In genomic region chr13:110540543-110541265, GRCm38 (mm10) we compare ENCODE assay signal across 12 mouse cellular contexts.
DNase-seq lines count a peak whose midpoint lies in the region; ATAC-seq and TF ChIP-seq lines count a peak whose summit lies in the region.
"Had no signal": no experiment of that assay in that cellular context is flagged by ENCODE, and none has a peak within 500 bp of the region (broad histone marks: within the 10 kb centered on the region; RNA-seq: fewer than 3 reads in every experiment).

No protein-coding gene starts in this region.

- no peak for TF ChIP-seq POLR2A in cortical plate, adult 2 months (IDR thresholded peaks at IDR 0.05; ENCODE audit: extremely low read depth, insufficient read depth, low read length)

- no peak for TF ChIP-seq CTCF in cortical plate, adult 2 months (IDR thresholded peaks at IDR 0.05; ENCODE audit: extremely low read depth, insufficient read depth, low read length)
- TF ChIP-seq CTCF in left cerebral cortex, adult 2 months (IDR thresholded peaks at IDR 0.05): no peak

- DNase-seq in midbrain, embryonic 11.5 days (ENCODE audit: low spot score, missing footprints): no peak
- no peak for DNase-seq in midbrain, embryonic 10.5 days (ENCODE audit: low spot score)
- DNase-seq in left cerebral cortex, adult 2 months (ENCODE audit: extremely low spot score in 1 of 2, low spot score in 2 of 2): peak in 1 of 2 experiments; percentile 45
- DNase-seq in right cerebral cortex, postnatal 25 days: peak; percentile 35
- DNase-seq in heart, postnatal 36 days: no peak
- DNase-seq: adrenal gland, postnatal 14 days; cerebellum, postnatal 10 days had no signal

- H3K4me3 ChIP-seq in midbrain, embryonic 11.5 days (ENCODE audit: low read depth, low read length): no peak overlapping the region
- H3K4me3 ChIP-seq in midbrain, embryonic 10.5 days: no peak overlapping the region
- no peak overlapping the region for H3K4me3 ChIP-seq in cortical plate, adult 2 months (ENCODE audit: insufficient read depth, low read length)
- no peak overlapping the region for H3K4me3 ChIP-seq in left cerebral cortex, adult 2 months
- H3K4me3 ChIP-seq: kidney, embryonic 15.5 days; limb, embryonic 12.5 days had no signal

- 70% methylated on average over 13 of the region's 13 CpGs for WGBS in midbrain, embryonic 11.5 days
- WGBS in midbrain, embryonic 10.5 days: 85% methylated on average over 13 of the region's 13 CpGs

- no peak overlapping the region for H3K4me2 ChIP-seq in midbrain, embryonic 11.5 days
- H3K4me2 ChIP-seq: kidney, embryonic 15.5 days; limb, embryonic 12.5 days had no signal

- no peak overlapping the region for H3K27ac ChIP-seq in midbrain, embryonic 11.5 days (ENCODE audit: low read depth, low read length)
- H3K27ac ChIP-seq in midbrain, embryonic 10.5 days (replicated peaks): no peak overlapping the region
- peak overlapping the region; percentile 82 for H3K27ac ChIP-seq in cortical plate, adult 2 months (ENCODE audit: insufficient read depth, low read length)
- H3K27ac ChIP-seq in left cerebral cortex, adult 2 months: peak overlapping the region; percentile 85
- H3K27ac ChIP-seq: kidney, embryonic 15.5 days; limb, embryonic 12.5 days had no signal

- peak; percentile 59; the same call in 1 of the 2 replicates for ATAC-seq in midbrain, embryonic 11.5 days (ENCODE audit: low FRiP score)
- ATAC-seq in cerebellum, adult (ENCODE audit: insufficient number of reproducible peaks, low FRiP score, low TSS enrichment): no peak
- ATAC-seq: lung, postnatal 0 days had no signal

- H3K9me3 ChIP-seq in midbrain, embryonic 11.5 days (ENCODE audit: control insufficient read depth, low read length): no peaks in the 10 kb centered on the region
- H3K9me3 ChIP-seq in midbrain, embryonic 10.5 days (replicated peaks): no peaks in the 10 kb centered on the region
- H3K9me3 ChIP-seq: kidney, embryonic 15.5 days; limb, embryonic 12.5 days had no signal

- no peak overlapping the region for H3K9ac ChIP-seq in midbrain, embryonic 11.5 days (ENCODE audit: low read length)
- H3K9ac ChIP-seq: kidney, embryonic 15.5 days; limb, embryonic 12.5 days had no signal

- no peaks in the 10 kb centered on the region for H3K4me1 ChIP-seq in midbrain, embryonic 11.5 days (ENCODE audit: control insufficient read depth, insufficient read depth, low read length)
- peaks cover 23% of the 10 kb centered on the region for H3K4me1 ChIP-seq in midbrain, embryonic 10.5 days
- H3K4me1 ChIP-seq in cortical plate, adult 2 months (ENCODE audit: control insufficient read depth, insufficient read depth, low read length): peaks cover 6% of the 10 kb centered on the region
- H3K4me1 ChIP-seq: limb, embryonic 12.5 days had no signal

- no peaks in the 10 kb centered on the region for H3K27me3 ChIP-seq in midbrain, embryonic 11.5 days (ENCODE audit: control insufficient read depth, insufficient read depth, low read length)
- no peaks in the 10 kb centered on the region for H3K27me3 ChIP-seq in midbrain, embryonic 10.5 days (ENCODE audit: low read depth, poor library complexity, severe bottlenecking)
- H3K27me3 ChIP-seq: kidney, embryonic 15.5 days; limb, embryonic 12.5 days had no signal

- intact Hi-C loops in left cerebral cortex, adult 2 months (cut with DNase I): loop anchor here (1.0 to 5.0 kb wide), 4 partner anchors 87 to 342 kb away; no protein-coding TSS in a partner anchor
- intact Hi-C loops in heart, postnatal 36 days (cut with DNase I): no loop called here

- no peaks in the 10 kb centered on the region for H3K36me3 ChIP-seq in midbrain, embryonic 11.5 days (ENCODE audit: control insufficient read depth, insufficient read depth, low read length)
- no peaks in the 10 kb centered on the region for H3K36me3 ChIP-seq in midbrain, embryonic 10.5 days
- H3K36me3 ChIP-seq: kidney, embryonic 15.5 days; limb, embryonic 12.5 days had no signal

Comparison
In these comparisons a context has a peak if more than half of its experiments do, and no peak if none do; other contexts are left out.
1. H3K27ac ChIP-seq: peak in cortical plate, adult 2 months (single experiment) and left cerebral cortex, adult 2 months (single experiment); none in midbrain, embryonic 11.5 days (single experiment) and midbrain, embryonic 10.5 days (single experiment).